Mouse (Mus musculus) megakaryocyte, embryonic 14.5 days (primary cell): Measurements from ENCODE around the gene F830045P16Rik. TPM values are rescaled to one million over a fixed set of nuclear protein-coding genes. Genes with fewer than 3 reads are reported as not detected.

Experiments
- H3K27me3 ChIP-seq: replicated peaks from 2 replicates; pipeline ENCODE3; 2012; ENCODE audit warnings: inconsistent platforms
- H3K36me3 ChIP-seq: replicated peaks from 2 replicates; pipeline ENCODE3; 2012; ENCODE audit warnings: low read length, inconsistent platforms, mixed read lengths
- H3K4me1 ChIP-seq: 2 replicates; pipeline ENCODE4 v1.6.1; 2012; ENCODE audit warnings: inconsistent platforms
- H3K4me3 ChIP-seq: replicated peaks from 2 replicates; pipeline ENCODE3; 2012; ENCODE audit warnings: moderate library complexity, mild to moderate bottlenecking, inconsistent platforms
- H3K9me3 ChIP-seq: 2 replicates; pipeline ENCODE4 v1.6.1; 2012; ENCODE audit warnings: inconsistent platforms
- FLI1 ChIP-seq: IDR thresholded peaks from 2 replicates; pipeline ENCODE4 v1.6.1; 2012; ENCODE audit warnings: low read length, inconsistent platforms, mixed read lengths
- GATA1 ChIP-seq: IDR thresholded peaks from 3 replicates; pipeline ENCODE4 v1.6.1; 2012; ENCODE audit warnings: mixed read lengths, low read length, inconsistent platforms, borderline replicate concordance
- polyA plus RNA-seq: library from polyadenylated mRNA; stranded (reverse); fragments of >175 nt; gene quantifications from 2 replicates; pipeline ENCODE4 v1.2.3, GENCODE M21; 2012; ENCODE audit warnings: low replicate concordance; ENCODE audit not compliant: insufficient read depth

F830045P16Rik gene
- polyA plus RNA-seq, 1 experiment: 0.08 TPM

GRCm38 (mm10) chr2:129545596-129545995 is 9.2 kb upstream of the F830045P16Rik start:
- Histone ChIP-seq H3K9me3 (no peaks in the 10 kb centered on the region), H3K27me3 (peaks cover 35% of the 10 kb centered on the region), H3K36me3 (no peaks in the 10 kb centered on the region), H3K4me3 (no peak overlapping the region), H3K4me1 (peaks cover 10% of the 10 kb centered on the region; the same call in 1 of the 2 replicates)
- TF ChIP-seq FLI1 (no peak), GATA1 (no peak)

GRCm38 (mm10) chr2:129544919-129545318 is 8.5 kb upstream of the F830045P16Rik start:
- no peaks in the 10 kb centered on the region for H3K9me3 ChIP-seq
- H3K36me3 ChIP-seq: no peaks in the 10 kb centered on the region
- no peak overlapping the region for H3K4me3 ChIP-seq
- peaks cover 36% of the 10 kb centered on the region for H3K27me3 ChIP-seq
- TF ChIP-seq GATA1 (no peak), FLI1 (no peak)
- peaks cover 9% of the 10 kb centered on the region; the same call in 1 of the 2 replicates for H3K4me1 ChIP-seq

- Histone ChIP-seq H3K4me1 (peaks cover 5% of the 10 kb centered on the region; the same call in 1 of the 2 replicates), H3K36me3 (no peaks in the 10 kb centered on the region), H3K27me3 (peaks cover 31% of the 10 kb centered on the region), H3K4me3 (no peak overlapping the region), H3K9me3 (no peaks in the 10 kb centered on the region)
- no peak for TF ChIP-seq GATA1
- no peak for TF ChIP-seq FLI1
Observed at GRCm38 (mm10) chr2:129544448-129544847, 8.0 kb upstream of the F830045P16Rik start.

GRCm38 (mm10) chr2:129540036-129540435 is 3.6 kb upstream of the F830045P16Rik start:
- Histone ChIP-seq H3K27me3 (peaks cover 36% of the 10 kb centered on the region), H3K36me3 (no peaks in the 10 kb centered on the region), H3K4me1 (peaks cover 2% of the 10 kb centered on the region; the same call in 1 of the 2 replicates), H3K4me3 (no peak overlapping the region), H3K9me3 (no peaks in the 10 kb centered on the region)
- TF ChIP-seq FLI1 (no peak), GATA1 (no peak)

- Histone ChIP-seq H3K36me3 (no peaks in the 10 kb centered on the region), H3K27me3 (peaks cover 29% of the 10 kb centered on the region), H3K4me3 (no peak overlapping the region), H3K9me3 (no peaks in the 10 kb centered on the region), H3K4me1 (peaks cover 4% of the 10 kb centered on the region; the same call in 1 of the 2 replicates)
- no peak for TF ChIP-seq FLI1
- TF ChIP-seq GATA1: no peak
Observed at GRCm38 (mm10) chr2:129539175-129539574, 2.8 kb upstream of the F830045P16Rik start.

GRCm38 (mm10) chr2:129537926-129538325 is 1.5 kb upstream of the F830045P16Rik start:
- Histone ChIP-seq H3K27me3 (peaks cover 29% of the 10 kb centered on the region), H3K4me1 (peaks cover 4% of the 10 kb centered on the region; the same call in 1 of the 2 replicates), H3K36me3 (no peaks in the 10 kb centered on the region), H3K4me3 (peak overlapping the region; percentile 0), H3K9me3 (no peaks in the 10 kb centered on the region)
- TF ChIP-seq GATA1 (no peak), FLI1 (no peak)

GRCm38 (mm10) chr2:129537360-129537759 is 958 bp upstream of the F830045P16Rik start:
- Histone ChIP-seq H3K4me3 (no peak overlapping the region), H3K27me3 (peaks cover 29% of the 10 kb centered on the region), H3K9me3 (no peaks in the 10 kb centered on the region), H3K36me3 (no peaks in the 10 kb centered on the region), H3K4me1 (peaks cover 4% of the 10 kb centered on the region; the same call in 1 of the 2 replicates)
- TF ChIP-seq GATA1: no peak
- no peak for TF ChIP-seq FLI1

- TF ChIP-seq GATA1: no peak
- TF ChIP-seq FLI1: no peak
- peaks cover 4% of the 10 kb centered on the region; the same call in 1 of the 2 replicates for H3K4me1 ChIP-seq
- H3K4me3 ChIP-seq: no peak overlapping the region
- no peaks in the 10 kb centered on the region for H3K9me3 ChIP-seq
- H3K36me3 ChIP-seq: no peaks in the 10 kb centered on the region
- H3K27me3 ChIP-seq: peaks cover 29% of the 10 kb centered on the region
Observed at GRCm38 (mm10) chr2:129536926-129537325, 524 bp upstream of the F830045P16Rik start.

GRCm38 (mm10) chr2:129534886-129535591 is 1.4 kb downstream of the F830045P16Rik start:
- TF ChIP-seq GATA1 (no peak), FLI1 (no peak)
- peaks cover 23% of the 10 kb centered on the region for H3K27me3 ChIP-seq
- no peaks in the 10 kb centered on the region for H3K9me3 ChIP-seq
- no peak overlapping the region for H3K4me3 ChIP-seq
- no peaks in the 10 kb centered on the region for H3K36me3 ChIP-seq
- H3K4me1 ChIP-seq: peaks cover 4% of the 10 kb centered on the region; the same call in 1 of the 2 replicates

GRCm38 (mm10) chr2:129531890-129532289 is 4.5 kb downstream of the F830045P16Rik start:
- no peak overlapping the region for H3K4me3 ChIP-seq
- no peaks in the 10 kb centered on the region for H3K9me3 ChIP-seq
- H3K36me3 ChIP-seq: no peaks in the 10 kb centered on the region
- H3K4me1 ChIP-seq: peaks cover 6% of the 10 kb centered on the region; the same call in 1 of the 2 replicates
- peaks cover 17% of the 10 kb centered on the region for H3K27me3 ChIP-seq
- TF ChIP-seq GATA1 (no peak), FLI1 (no peak)
